Mouse (Mus musculus) heart, postnatal 25 days (tissue): ENCODE results near the gene Lad1. TPM values are rescaled to one million over a fixed set of nuclear protein-coding genes. Genes with fewer than 3 reads are reported as not detected.

ENCODE experiments used
- DNase-seq: peaks from one replicate; pipeline ENCODE4 v3.0.0; 2022; ENCODE audit warnings: low spot score
- intact Hi-C: fragments of 180-260 bp; cut with DNase I; formaldehyde crosslinking; loops from one replicate; pipeline ENCODE4 v1.15.1; 2025
- total RNA-seq, 2 experiments: library from RNA; stranded (reverse); gene quantifications; 2 replicates each; pipeline ENCODE4 v1.2.3; 2021

Gene Lad1
- 1 to 10 TPM; 5.6 to 6.0 TPM for total RNA-seq

DNA sequence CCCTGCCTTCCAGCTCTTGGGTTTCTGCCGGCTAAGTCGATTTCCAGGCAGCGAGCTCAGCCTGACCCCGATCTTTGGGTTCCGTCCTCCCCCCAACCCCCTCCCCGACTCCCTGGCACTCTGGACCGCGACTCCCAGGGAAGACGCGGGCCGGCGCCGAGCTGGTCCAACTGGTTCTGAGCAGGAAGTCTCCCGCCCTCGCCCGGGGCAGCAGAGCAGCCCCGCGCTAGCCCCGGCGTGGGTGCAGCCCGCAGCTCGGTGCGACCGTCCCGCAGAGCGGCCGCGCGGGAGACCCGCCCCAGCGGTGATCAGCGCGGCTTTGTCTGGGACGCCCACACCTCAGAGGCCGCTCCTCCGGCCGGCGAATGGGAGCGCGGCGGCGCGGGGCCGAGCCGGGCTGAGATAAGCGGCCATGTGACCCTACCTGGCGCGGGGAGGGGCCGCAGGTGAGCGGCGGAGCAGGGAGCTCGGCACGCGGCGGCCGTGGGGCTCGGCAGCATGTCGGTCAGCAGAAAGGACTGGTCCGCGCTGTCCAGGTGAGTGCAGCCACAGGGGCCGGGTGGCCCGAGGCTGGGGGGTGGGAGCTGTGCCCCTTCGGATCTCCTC, at the start of gene Lad1:
TSS of gene Lad1 (plus strand) at position 118 of the 606 bp plus-strand sequence.
- no peak for DNase-seq
- intact Hi-C loops = no loop called here

DNA sequence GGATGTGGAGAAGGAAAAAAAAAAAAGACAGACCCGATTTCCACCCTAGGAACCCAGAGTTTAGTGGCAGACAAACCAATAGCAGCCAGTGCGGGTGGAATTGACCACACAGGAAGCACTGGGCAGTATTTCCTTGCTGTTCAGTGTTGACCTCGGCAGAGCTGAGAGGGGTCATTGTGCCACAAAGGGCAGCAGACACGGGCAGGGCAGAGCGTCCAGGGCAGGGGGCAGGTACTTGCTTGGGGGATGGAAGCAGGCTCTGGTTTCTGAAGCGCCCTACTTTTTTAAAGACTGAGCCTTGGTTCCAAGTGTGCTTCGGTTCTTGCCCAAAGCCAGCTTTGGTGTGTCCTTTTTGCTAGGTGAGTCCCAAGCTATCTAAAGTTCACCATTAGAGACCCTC, 48.2 kb upstream of the Lad1 start:
- DNase-seq = no peak
- intact Hi-C loops = no loop called here

DNA sequence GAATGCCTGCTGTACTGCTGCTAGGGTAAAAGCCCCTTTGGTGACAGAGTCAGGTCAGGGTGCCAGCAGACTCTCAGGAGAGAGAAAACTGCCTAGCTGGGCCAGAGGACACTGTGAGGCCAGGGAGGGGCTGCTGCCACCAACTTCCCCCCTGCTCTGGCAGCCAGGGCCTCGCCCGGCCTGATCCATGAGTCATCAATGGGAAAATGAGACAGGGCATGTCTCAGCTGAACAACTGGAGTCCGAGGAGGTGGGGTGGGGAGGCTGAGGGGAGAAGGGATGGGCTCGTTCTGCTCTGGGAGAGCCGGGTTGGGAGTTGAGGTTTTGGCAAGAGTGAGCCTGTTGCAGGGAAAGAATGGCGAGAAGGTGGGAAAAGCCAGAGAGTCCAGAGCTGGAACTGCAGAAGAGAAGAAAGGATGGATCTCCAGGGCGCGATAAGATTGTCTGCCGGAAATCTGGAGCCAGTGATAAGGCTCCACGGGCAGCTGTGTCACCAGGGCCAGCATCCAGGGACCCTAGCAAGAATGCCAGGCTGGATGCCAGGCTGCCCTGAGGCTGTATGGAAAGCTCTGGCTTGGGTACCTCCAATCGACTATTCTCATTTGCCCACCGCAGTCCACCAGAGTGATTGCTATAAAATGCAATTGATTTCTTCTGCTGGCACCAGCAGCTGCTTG, 47.4 kb upstream of the Lad1 start:
- peak; percentile 76 for DNase-seq
- intact Hi-C loops = no loop called here

DNA sequence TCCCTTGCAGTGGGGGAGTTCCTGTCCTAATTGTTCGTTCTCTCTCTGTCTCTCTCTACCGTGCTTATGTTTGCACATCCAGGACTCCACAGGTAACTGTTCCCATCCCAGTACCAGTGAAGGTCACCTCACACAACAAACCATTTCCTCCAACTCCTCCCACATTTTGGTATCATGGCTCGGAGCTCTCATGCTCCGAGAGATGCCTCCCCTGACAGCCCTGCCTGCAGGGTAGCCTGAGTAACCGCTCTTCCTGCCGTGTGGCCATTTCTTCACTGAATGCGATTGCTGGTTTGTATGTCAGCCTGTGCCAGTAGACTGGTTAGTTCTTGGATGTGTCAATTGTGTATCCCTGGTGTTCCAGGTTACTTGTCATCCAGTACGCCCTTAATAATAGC, 46.8 kb upstream of the Lad1 start:
- DNase-seq = no peak
- intact Hi-C loops = no loop called here

DNA sequence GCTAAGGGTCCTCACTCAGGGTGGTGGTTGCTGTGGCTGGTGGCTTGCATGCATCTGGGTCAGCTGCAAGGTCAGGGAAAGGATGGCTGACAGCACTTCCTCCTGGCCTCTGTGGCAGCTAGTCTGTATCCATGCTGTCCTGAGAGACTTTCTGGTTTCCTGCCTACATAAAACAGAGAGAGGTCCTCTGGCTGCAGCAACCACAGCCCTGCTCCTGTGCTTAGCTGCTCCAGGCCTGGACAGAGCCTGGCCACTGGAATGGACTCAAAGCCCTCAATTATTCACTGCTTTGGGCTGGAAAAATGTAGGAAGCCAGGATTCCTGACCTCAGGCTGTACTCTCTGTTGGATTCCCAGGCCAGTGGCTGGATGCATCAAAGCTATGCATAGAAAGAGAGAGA, 41.8 kb upstream of the Lad1 start:
- intact Hi-C loops = loop anchor here (5.0 kb wide), 1 partner anchor 229 kb away; no protein-coding TSS in a partner anchor
- no peak for DNase-seq

DNA sequence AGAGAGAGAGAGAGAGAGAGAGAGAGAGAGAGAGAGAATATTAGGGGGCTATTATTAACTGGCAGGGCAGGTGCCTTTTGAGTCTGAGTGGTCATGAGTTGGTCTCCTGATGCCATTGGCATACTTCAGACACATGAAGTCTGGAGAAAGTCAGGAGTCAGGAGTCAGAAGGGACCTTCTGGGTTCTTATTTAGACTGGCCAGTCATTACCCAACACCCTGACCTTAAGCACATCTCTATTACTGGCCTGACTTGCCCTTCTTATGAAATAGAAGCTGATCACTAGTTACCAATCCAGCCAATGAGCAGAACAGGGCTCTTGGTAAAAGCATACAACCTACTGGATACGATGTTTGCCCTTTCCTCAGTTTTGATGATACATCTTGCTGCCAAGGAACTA, 41.4 kb upstream of the Lad1 start:
- no peak for DNase-seq
- intact Hi-C loops = loop anchor here (5.0 kb wide), 1 partner anchor 230 kb away; no protein-coding TSS in a partner anchor

DNA sequence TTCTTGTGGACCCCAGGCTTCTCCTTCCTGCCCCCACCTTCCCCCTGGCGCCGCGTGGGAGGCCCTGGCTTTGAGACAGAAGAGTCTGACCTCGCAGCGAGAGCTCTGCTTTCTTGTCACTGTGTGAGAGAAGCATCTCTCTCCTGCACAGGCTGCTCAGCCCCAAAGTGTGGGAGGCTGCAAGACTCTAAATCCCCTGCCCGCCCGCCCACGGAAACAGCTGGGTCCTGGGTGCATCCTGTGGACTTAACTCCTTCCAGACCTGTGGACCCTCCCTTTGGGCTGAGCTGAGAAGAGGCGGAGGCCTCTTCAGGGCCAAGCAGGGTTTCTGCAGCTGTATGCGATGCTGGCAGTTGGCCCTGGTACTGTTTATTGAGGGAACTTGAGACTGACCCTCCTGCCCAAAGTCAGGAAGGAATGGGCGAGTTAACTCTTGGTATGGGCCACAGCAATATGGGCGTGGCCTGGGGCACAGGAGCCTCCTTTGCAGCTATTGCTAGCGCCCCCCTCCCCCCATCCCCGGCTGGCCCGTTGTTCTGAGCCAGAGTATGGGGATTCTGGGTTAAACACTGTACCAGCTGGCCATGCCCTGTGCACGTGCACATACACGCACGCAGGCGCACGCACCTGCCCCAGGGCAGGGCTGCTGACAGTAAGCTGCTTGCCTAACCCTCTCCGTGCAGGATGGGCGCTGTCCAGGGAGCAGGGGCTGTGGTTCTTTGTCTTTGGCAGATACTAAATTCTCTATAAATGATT, 39.4 kb upstream of the Lad1 start, which contains the start of gene Tnni1:
TSS of gene Tnni1 (plus strand) at position 655 of the 756 bp plus-strand sequence.
- intact Hi-C loops = loop anchor here (5.0 kb wide), 1 partner anchor 232 kb away; no protein-coding TSS in a partner anchor
- no peak for DNase-seq

DNA sequence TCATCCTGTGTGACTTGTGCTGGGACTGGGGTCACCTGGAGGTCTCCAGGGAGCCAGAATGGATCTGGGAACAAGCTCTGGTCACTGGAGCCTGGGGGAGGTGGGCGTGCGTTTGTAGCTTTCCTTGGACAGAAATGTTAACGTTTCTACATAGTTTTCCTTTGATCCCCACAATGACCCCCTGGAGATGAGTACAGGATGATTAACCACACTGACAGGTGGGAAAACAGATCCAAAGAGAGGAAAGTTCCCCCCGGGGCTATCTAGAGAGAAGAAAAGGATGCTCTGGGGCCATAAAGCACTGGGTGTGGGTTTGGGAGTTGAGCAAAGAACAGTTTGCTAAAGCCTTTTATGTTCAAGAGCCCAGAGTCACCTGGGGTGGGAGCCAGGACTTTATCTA, 37.7 kb upstream of the Lad1 start:
- no peak for DNase-seq
- intact Hi-C loops = loop anchor here (1.0 kb wide), 2 partner anchors 27 to 61 kb away; no protein-coding TSS in a partner anchor

DNA sequence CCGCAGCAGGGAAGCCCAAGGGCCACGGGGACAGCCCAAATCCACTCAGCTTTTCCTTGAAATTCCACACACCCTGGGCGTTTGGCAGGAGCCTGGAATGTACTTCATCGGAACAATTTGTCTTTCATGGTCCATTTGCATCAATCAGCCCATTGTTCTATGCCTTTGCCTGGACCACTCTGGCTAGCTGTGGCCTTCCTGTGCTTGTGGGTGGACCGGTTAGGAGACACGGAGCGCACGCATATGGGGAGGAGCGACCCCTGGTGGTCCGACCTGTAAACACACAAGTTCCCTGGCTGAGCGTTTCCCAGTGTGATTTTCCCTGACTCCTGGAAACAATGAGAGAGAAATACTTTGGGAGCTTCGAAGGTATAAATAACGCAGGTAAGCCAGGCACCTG, 37.2 kb upstream of the Lad1 start:
- peak; percentile 51 for DNase-seq
- intact Hi-C loops = loop anchor here (1.0 kb wide), 2 partner anchors 28 to 62 kb away; no protein-coding TSS in a partner anchor

DNA sequence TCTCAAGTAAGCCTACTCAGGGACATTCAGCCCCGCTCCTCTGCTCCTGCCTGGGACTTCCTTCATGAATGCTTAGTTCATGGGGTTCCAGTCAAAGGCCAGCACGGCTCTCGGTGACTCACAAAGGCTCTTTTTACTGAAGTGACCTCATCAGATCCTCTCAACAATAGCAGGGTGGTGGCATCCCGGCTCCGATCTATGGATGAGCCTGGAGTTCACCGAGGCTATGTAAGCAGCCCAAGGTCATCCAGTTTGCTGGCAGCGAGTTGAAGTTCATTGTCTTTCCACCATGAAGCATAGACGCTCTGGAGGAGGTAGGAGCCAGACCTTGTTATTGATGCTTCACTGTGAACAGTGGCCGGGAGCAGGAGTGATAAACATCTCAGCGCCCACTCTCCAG, 35.6 kb upstream of the Lad1 start:
- no peak for DNase-seq
- intact Hi-C loops = no loop called here

DNA sequence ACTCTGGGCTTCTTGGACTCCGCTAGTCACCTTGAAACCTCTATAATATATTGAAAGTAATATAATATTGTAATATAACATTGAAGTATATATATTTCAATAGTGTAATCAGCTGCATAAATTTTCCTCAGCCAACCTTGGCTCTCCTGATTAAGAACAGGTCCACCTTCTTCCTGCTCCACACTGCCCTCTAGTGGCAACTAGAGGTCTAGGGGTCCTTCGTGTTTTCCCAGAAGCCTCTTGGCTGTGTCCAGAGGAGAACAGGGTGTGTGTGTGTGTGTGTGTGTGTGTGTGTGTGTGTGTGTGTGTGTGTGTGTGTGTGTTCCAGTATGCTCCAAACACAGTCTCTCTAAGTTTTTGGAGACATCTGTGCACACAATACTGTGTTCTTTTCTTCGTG, 30.6 kb upstream of the Lad1 start:
- DNase-seq = peak; percentile 44
- intact Hi-C loops = loop anchor here (2.0 kb wide), 1 partner anchor 69 kb away; no protein-coding TSS in a partner anchor

DNA sequence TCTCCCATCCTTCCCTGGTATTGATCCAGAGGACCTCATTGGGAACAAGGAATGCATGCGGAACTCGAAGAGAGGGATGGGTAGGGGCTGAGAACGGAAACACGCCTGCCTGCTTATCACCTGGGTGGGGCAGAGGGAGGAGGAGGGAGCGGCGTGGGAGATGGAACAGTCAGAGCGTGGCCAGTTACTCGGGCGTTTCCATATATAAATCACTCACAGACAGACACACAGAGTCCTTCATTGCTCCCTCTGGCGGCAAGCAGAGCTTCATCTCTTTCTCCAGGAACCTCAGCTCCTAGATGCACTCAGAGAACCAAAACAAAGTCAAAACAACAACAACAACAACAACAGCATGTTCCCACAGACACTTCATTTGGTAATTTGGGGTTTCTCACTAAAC, 29.7 kb upstream of the Lad1 start:
- peak; percentile 23 for DNase-seq

DNA sequence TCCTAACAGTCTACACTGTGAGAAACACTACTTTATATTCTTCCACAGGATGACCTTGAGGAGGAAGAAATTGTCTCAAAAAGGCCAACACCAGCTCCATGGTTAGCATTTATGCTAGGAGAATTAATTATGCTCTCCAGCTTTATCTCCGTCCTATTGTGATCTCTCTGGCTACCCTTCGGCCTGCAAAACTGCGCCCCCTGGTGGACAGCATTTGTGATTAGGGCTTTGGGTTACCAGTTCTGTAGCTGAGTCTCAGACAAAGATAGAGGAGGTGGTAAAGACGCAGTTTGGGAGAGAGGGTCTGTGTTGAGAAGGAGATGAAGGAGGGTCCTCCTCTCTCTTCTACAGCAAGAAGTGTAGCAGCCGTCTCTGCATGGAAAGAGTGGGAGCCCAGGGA, 28.6 kb upstream of the Lad1 start:
- intact Hi-C loops = loop anchor here (2.0 kb wide), 1 partner anchor 71 kb away; no protein-coding TSS in a partner anchor
- no peak for DNase-seq

More for the DNA sequence above, 29.7 kb upstream of the Lad1 start:
- intact Hi-C loops = loop anchor here (2.0 kb wide), 1 partner anchor 70 kb away; no protein-coding TSS in a partner anchor

DNA sequence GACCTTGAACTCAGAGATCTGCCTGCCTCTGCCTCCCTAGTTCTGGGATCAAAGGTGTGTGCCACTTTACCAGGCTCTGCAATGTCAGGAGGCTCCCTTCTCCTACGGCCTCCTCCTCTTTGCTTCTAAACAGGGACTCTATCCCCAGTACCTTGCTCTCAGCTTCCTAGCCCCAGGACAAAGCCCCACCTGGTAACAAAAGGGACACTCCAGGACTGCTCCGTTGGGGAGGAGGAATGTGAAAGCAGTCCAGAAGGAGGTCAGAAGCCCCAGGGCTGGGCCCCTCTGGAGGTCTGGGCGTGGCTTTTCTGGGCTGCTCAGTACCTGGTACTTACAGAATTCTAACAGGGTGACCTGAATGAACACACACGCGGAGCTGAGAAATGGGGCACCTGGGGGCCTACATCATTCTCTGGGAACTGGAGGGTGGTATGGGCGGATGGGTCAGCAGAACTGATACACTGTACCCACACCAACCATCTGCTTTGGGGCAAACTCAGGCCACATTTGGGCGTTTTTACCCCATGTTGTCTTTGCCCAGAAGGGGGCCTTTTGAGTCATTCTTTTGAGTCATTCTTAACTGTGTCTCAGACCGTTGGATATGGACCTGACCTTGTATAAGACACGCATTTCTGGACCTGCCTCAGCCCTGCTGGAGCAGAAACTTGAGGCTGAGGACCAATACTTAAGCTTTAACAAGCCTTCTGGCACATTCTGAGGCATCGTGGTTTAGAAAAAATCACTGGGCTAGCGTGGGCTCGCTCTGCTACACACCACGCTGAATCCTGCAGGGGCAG, 26.1 kb upstream of the Lad1 start:
- intact Hi-C loops = no loop called here

DNA sequence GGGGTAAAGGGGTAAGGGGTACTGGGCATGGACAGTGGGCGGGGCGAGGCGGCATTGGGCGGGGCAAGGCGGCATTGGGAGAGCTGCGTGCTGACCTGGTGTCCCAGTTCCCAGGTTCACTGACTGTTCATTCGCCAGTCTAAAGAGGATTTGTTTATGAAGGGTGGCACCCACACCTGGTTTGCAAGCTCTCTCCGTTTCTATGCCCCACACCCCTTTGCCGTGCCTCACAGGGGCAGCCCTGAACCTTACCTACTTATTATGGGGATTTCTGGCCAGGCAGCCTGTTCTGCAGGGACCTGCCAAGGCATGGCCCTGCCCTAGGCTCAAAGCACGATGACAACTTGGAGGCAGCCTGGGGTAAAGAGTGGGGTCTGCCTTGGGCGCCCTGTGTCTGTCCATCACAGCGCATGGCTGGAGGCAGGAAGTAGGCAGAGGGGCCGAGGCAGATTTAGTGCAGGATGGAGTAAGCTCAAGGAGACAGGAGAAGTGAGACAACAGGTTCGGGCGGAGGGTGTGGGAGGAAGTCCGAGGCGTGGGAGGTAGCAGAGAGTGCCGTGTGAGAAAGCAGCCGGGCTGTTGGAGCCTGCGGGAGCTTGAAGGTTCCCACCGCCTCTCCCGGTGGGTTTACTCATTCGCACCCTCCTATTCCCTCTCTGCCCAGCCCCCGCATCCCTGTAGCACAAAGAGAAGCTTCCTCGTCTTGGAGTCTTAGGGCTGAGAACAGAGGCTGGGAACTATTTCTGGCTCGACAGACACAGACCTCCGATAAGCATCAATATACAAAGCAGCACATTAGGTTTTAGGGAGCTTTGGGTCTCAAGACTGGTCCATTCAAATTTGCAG, 24.8 kb upstream of the Lad1 start:
- intact Hi-C loops = no loop called here

More for the DNA sequence above, 26.1 kb upstream of the Lad1 start:
- no peak for DNase-seq

DNA sequence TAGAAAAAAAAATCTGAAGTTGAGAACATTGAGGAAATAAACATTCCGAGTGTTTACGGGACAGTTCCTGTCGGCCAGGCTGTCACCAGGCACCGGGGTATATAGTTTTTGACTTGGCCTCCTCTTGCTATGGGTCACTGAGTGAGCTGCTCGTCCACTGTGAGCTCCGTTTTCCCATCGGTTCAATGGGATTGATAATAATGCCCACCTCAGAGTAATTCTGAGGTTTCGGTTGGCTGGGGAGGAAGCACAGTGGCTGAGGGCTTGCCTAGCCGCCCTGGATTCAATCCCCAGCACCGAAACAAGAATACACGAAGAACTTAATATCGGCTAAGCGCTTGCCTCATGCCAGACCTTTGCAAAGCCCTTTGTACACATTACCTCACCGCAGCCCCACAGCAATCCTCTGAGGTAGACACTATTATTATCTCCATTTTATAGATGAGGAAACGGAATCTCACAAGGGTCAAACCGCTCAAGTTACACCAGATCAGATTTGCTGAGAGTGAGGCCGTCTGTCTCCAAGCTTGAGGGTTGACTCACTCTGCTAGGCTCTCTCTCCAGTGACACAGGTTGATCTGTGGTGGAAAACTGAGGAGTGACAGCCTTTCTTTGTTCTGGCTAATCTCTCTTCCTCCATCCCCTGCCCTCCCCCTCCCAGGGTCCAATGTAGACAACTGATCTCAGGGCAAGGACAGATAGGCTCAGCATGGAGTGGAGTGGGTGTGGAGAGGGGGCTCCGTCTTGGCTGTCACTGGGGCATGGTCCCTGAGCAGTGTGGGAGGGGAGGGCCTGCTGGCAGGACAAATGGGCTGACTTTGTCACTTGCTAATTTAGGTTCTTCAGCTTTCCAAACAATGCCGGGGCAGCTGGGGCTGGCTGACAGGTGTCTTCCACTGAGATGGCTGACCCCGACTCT, 23.9 kb upstream of the Lad1 start:
- DNase-seq = no peak

More for the DNA sequence above, 24.8 kb upstream of the Lad1 start:
- DNase-seq = no peak

DNA sequence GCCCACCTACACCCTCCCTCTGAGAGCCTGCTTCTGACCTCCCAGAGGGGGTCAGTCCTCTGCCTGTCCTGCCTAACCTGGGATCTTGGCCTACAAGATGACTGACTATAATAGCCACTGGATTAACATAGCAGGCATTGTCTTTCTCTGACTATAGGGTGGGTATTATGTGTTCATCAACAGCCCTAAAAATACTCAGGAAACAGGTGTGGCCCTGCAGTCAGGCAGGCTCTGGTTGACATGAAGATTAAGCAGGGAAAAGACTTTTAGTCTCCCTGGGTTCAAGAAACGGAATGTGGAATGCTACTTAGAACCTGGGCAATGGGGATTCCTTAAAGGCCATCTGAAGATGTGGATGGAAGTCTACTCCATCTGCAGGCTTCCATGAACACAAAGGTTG, 19.9 kb upstream of the Lad1 start:
- intact Hi-C loops = no loop called here
- no peak for DNase-seq

More for the DNA sequence above, 23.9 kb upstream of the Lad1 start:
- intact Hi-C loops = no loop called here
